Mouse (Mus musculus): Measurements from ENCODE around the gene Itgad.

Itgad gene

DNA sequence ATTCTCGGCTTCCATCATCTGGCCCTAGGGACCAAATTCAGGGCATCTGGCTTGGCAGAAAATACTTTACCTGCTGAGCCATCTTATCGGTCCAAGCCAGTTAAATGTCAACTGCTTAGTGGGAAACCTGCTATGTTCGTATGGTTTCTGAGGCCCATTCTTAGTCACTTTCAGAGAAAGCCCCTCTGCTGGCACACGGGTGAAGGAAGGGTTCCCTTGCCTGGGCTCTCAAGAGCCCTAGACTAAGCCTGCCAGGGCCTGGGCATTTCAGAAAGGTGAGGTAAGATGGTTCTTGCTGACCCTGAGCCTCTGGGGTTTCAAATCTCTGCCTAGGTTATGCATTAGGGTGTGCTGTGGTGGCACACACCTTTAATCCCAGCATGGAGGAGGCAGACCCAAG is 91.4 kb downstream of the Itgad start:
- no peak for DNase-seq

- DNase-seq, result peak; percentile 84
Measured at GRCm38 (mm10) chr7:128246496-128247391, 92.6 kb downstream of the Itgad start, which contains the start of gene Tgfb1i1. Gene Tgfb1i1 (plus strand): TSS chr7:128246812.

- DNase-seq, result peak; percentile 97
Measured at GRCm38 (mm10) chr7:128247443-128247842, 93.3 kb downstream of the Itgad start.

DNA sequence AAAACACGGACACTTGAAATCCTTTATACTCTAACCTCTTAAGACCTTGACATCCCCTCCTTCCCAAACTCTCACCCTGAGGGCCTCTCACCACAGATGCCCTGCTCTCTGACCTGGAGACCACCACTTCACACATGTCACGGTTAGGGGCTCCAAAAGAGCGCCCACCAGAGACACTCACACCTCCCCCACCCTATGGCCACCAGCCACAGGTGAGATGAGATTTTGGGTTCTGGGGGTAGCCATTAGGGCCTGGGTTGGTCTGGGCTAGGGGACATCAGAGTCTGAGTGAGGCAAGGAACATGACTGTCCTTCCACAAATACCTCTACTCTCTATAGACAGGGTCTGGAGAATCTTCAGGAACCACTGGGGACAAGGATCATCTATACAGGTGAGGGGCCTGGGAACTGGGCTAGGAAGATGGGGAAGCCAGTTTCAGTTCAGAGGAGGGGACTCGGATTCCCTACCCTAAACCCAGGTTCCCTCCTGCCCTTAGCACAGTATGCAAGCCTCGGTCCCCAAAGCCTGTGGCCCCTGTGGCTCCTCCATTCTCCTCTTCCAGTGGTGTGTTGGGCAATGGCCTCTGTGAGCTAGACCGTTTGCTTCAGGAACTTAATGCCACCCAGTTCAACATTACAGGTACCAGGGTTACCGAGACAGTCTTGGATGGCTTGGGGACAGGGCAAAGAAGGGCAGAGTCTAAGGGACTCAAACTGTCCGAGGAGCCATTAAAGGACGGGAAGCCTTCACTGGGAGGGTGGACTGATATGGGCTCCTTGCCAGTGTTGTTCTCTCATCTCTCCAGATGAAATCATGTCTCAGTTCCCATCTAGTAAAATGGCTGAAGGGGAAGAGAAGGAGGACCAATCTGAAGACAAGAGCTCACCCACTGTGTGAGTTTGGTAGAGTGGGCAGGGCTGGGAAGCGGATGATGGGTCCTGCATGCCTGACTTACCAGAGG is 94.2 kb downstream of the Itgad start:
- DNase-seq, result no peak

DNA sequence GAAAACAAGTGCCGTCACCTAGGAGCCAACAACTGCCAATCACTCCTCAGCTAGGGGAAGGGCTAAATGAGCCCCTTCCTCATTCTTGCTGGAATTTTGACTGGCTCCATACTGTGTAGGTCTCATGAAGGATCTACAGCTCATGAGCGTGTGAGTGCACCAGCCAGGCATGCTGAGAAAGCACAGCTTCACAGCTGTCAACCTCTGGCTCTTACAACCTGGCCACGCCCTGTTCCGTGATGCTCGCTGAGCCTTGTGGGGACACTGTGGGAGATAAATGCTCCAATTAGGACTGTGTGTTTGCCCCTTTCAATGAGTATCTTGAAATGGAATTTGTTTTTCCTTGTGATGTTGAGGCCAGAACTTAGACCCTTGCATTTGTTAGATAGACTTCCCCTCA is 95.8 kb downstream of the Itgad start:
- DNase-seq, result no peak

GRCm38 (mm10) chr7:128251946-128252345 is 97.8 kb downstream of the Itgad start:
- no peak for DNase-seq

DNA sequence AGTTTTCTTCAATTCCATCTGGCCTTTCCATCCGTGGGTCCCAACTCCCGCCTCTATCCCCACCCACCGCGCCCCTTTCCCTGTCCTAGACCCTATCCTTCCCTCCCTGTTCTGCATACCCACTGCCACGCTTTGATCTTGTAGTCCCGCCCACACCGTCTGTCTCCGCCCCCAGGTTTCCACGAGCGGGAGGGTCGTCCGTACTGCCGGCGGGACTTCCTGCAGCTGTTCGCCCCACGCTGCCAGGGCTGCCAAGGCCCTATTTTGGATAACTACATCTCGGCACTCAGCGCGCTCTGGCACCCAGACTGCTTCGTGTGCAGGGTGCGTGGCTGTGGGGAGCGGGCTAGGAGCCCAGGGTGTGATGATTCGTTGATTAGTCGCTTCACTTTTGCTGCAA is 98.4 kb downstream of the Itgad start:
- peak; percentile 28 for DNase-seq

DNA sequence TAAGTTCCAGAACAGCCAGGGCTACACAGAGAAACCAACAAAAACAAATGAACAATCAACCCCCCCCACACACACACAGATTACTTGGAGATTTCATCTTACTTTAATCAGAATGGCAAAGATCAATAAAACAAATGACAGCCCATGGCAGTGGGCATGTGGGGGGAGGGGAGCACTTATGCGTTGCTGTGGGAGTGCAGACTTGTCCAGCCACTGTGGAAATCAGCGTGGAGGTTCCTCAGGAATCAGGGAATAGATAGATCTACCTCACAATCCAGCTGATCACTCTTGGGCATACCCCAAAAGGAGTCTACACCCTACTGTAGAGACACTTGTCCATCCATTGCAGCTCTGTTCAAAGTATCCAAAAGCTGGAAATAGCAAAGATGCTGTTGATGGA is 100.8 kb downstream of the Itgad start:
- no peak for DNase-seq

- DNase-seq, result no peak
Measured at GRCm38 (mm10) chr7:128255757-128256156, 101.6 kb downstream of the Itgad start.

- DNase-seq, result peak; percentile 58
Measured at GRCm38 (mm10) chr7:128256783-128257334, 102.7 kb downstream of the Itgad start.

DNA sequence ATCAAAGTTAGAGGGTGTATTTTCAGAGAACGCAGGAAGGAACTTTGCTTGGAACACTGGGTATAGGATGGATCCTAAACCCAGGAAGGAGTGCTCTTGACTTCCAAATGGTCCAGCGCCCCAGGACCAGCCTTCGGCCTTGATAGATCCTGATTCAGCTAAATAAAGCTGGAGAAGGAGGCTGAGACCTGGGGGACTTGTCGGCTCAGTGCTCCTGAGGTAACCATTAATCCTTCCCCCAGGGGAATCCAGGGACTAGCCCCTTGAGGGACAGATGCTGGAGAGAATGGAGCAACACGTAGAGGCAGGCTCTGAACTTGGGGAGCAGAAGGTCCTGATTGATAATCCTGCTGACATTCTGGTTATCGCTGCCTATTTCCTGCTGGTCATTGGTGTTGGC is 111.2 kb downstream of the Itgad start, which contains the start of gene Slc5a2:
Gene Slc5a2 (plus strand): TSS at position 247 of the 400 bp plus-strand sequence.
- no peak for DNase-seq

- no peak for DNase-seq
Measured at GRCm38 (mm10) chr7:128266056-128266455, 111.9 kb downstream of the Itgad start.

DNA sequence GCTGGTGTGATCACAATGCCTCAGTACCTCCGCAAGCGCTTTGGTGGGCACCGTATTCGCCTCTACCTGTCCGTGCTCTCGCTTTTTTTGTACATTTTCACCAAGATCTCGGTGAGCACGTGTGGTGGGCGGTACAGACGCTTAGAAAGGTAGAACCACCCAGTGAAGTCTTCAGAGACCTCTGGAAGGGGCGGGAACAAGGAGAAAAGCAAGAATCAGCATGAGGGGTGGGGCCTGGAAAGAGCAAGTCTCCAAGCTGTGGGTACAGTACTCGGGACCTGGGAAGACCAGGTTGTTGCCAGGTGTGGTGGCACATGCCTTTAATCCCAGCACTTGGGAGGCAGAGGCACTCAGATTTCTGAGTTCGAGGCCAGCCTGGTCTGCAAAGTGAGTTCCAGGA is 113.2 kb downstream of the Itgad start:
- no peak for DNase-seq

DNA sequence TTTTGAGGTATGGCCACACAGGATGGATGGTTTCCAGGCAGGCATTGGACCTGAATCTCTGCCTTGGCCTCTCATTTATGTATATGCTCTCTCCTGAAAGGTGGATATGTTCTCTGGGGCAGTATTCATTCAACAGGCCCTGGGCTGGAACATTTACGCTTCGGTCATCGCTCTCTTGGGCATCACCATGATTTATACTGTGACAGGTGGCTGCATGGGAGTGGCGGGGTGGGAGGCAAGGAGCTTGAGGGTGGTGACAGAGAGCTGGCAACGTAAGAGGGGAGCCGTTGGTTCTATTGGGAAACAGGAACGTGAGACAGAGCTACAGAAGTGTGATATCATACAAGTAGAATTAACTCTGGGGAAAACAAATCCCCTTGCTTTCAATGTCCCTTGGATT is 113.6 kb downstream of the Itgad start:
- DNase-seq, result no peak

- DNase-seq, result no peak
Measured at GRCm38 (mm10) chr7:128270431-128270850, 116.3 kb downstream of the Itgad start.

DNA sequence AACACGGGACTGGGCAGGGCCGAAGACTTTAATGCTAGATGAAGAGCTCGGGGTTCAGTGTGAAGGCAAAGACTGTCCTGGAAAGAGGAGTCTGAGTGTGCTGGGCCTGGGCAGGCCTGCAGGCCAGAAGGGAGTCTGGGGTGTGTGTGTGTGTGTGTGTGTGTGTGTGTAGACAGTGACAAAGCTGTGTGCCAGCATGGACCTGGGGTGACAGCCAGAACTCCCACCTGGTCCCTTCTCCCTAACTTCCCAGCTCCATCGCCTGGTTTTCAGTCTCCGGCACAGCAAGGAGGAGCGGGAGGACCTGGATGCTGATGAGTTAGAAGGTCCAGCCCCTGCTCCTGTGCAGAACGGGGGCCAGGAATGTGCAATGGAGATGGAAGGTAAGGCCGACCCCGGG is 117.3 kb downstream of the Itgad start:
- DNase-seq, result no peak

Data from lung, postnatal 36 days (tissue).